Mouse (Mus musculus): ENCODE data around the gene Fmo5. TPM values are rescaled to one million over a fixed set of nuclear protein-coding genes. Genes with fewer than 3 reads are reported as not detected.

Gene Fmo5
- polyA plus RNA-seq, 1 experiment from 2014 or later = 2.8 TPM

GRCm38 (mm10) chr3:97658426-97659193 is 30.0 kb downstream of the Fmo5 start:
- H3K36me3 ChIP-seq (ENCODE audit: control insufficient read depth, insufficient read depth, low read length) = no peaks in the 10 kb centered on the region
- peak; percentile 78 for ATAC-seq (replicated peaks; ENCODE audit: insufficient number of reproducible peaks, low FRiP score, low TSS enrichment)

GRCm38 (mm10) chr3:97659746-97660145 is 31.1 kb downstream of the Fmo5 start:
- 0 out of 2 replicates have a peak, but pooled peaks cover 6% of the 10 kb centered on the region for H3K36me3 ChIP-seq (ENCODE audit: control insufficient read depth, insufficient read depth, low read length)
- H3K4me2 ChIP-seq = peak overlapping the region; percentile 83
- no peaks in the 10 kb centered on the region for H3K27me3 ChIP-seq (ENCODE audit: control insufficient read depth, insufficient read depth, low read length)
- ATAC-seq (replicated peaks; ENCODE audit: insufficient number of reproducible peaks, low FRiP score, low TSS enrichment) = no peak
- H3K9me3 ChIP-seq (replicated peaks; ENCODE audit: control insufficient read depth, low read length) = peaks cover under 1% of the 10 kb centered on the region; the same call in 1 of the 2 replicates
- H3K9ac ChIP-seq (ENCODE audit: low read depth, low read length) = no peak overlapping the region
- WGBS (ENCODE audit: insufficient replicate concordance) = 79% methylated on average over 7 of the region's 7 CpGs
- no peak overlapping the region for H3K4me3 ChIP-seq (ENCODE audit: low read depth, low read length)
- H3K4me1 ChIP-seq (ENCODE audit: control insufficient read depth, insufficient read depth, low read length) = peaks cover 14% of the 10 kb centered on the region
- H3K27ac ChIP-seq (ENCODE audit: low read depth, low read length) = no peak overlapping the region

More at GRCm38 (mm10) chr3:97658426-97659193, 30.0 kb downstream of the Fmo5 start:
- Histone ChIP-seq H3K4me1 (ENCODE audit: control insufficient read depth, insufficient read depth, low read length) (peaks cover 14% of the 10 kb centered on the region), H3K9me3 (replicated peaks; ENCODE audit: control insufficient read depth, low read length) (peaks cover 2% of the 10 kb centered on the region; the same call in 1 of the 2 replicates), H3K4me2 (peak overlapping the region; percentile 83), H3K27me3 (ENCODE audit: control insufficient read depth, insufficient read depth, low read length) (no peaks in the 10 kb centered on the region), H3K4me3 (ENCODE audit: low read depth, low read length) (peak overlapping the region; percentile 86), H3K9ac (ENCODE audit: low read depth, low read length) (peak overlapping the region; percentile 82), H3K27ac (ENCODE audit: low read depth, low read length) (peak overlapping the region; percentile 55)
- under 1% methylated on average over 50 of the region's 50 CpGs for WGBS (ENCODE audit: insufficient replicate concordance)

- ATAC-seq (replicated peaks; ENCODE audit: insufficient number of reproducible peaks, low FRiP score, low TSS enrichment) = no peak
- H3K4me1 ChIP-seq (ENCODE audit: control insufficient read depth, insufficient read depth, low read length) = peaks cover 18% of the 10 kb centered on the region
- H3K27me3 ChIP-seq (ENCODE audit: control insufficient read depth, insufficient read depth, low read length) = no peaks in the 10 kb centered on the region
- H3K27ac ChIP-seq (ENCODE audit: low read depth, low read length) = no peak overlapping the region
- H3K9me3 ChIP-seq (replicated peaks; ENCODE audit: control insufficient read depth, low read length) = no peaks in the 10 kb centered on the region
- 52% methylated on average over 8 of the region's 8 CpGs for WGBS (ENCODE audit: insufficient replicate concordance)
- H3K36me3 ChIP-seq (ENCODE audit: control insufficient read depth, insufficient read depth, low read length) = 0 out of 2 replicates have a peak, but pooled peaks cover 6% of the 10 kb centered on the region
- no peak overlapping the region for H3K4me3 ChIP-seq (ENCODE audit: low read depth, low read length)
- H3K9ac ChIP-seq (ENCODE audit: low read depth, low read length) = no peak overlapping the region; the same call in 1 of the 2 replicates
- H3K4me2 ChIP-seq = no peak overlapping the region
These were observed 32.6 kb downstream of the Fmo5 start for GRCm38 (mm10) chr3:97661206-97661605.

- Histone ChIP-seq H3K4me3 (ENCODE audit: low read depth, low read length) (no peak overlapping the region), H3K4me1 (ENCODE audit: control insufficient read depth, insufficient read depth, low read length) (peaks cover 22% of the 10 kb centered on the region), H3K4me2 (no peak overlapping the region), H3K27me3 (ENCODE audit: control insufficient read depth, insufficient read depth, low read length) (no peaks in the 10 kb centered on the region), H3K9ac (ENCODE audit: low read depth, low read length) (no peak overlapping the region), H3K36me3 (ENCODE audit: control insufficient read depth, insufficient read depth, low read length) (peaks cover 9% of the 10 kb centered on the region; the same call in 1 of the 2 replicates), H3K9me3 (replicated peaks; ENCODE audit: control insufficient read depth, low read length) (no peaks in the 10 kb centered on the region), H3K27ac (ENCODE audit: low read depth, low read length) (no peak overlapping the region)
- ATAC-seq (replicated peaks; ENCODE audit: insufficient number of reproducible peaks, low FRiP score, low TSS enrichment) = no peak
- WGBS (ENCODE audit: insufficient replicate concordance) = 74% methylated on average over 9 of the region's 9 CpGs
These were observed 36.9 kb downstream of the Fmo5 start for GRCm38 (mm10) chr3:97665525-97665924.

GRCm38 (mm10) chr3:97666154-97666553 is 37.5 kb downstream of the Fmo5 start:
- Histone ChIP-seq H3K4me1 (ENCODE audit: control insufficient read depth, insufficient read depth, low read length) (peaks cover 22% of the 10 kb centered on the region), H3K27ac (ENCODE audit: low read depth, low read length) (no peak overlapping the region; the same call in 1 of the 2 replicates), H3K27me3 (ENCODE audit: control insufficient read depth, insufficient read depth, low read length) (no peaks in the 10 kb centered on the region), H3K4me2 (no peak overlapping the region), H3K9me3 (replicated peaks; ENCODE audit: control insufficient read depth, low read length) (no peaks in the 10 kb centered on the region), H3K36me3 (ENCODE audit: control insufficient read depth, insufficient read depth, low read length) (peaks cover 9% of the 10 kb centered on the region; the same call in 1 of the 2 replicates), H3K9ac (ENCODE audit: low read depth, low read length) (no peak overlapping the region), H3K4me3 (ENCODE audit: low read depth, low read length) (no peak overlapping the region)
- ATAC-seq (replicated peaks; ENCODE audit: insufficient number of reproducible peaks, low FRiP score, low TSS enrichment) = no peak
- WGBS (ENCODE audit: insufficient replicate concordance) = 48% methylated on average over 8 of the region's 8 CpGs

GRCm38 (mm10) chr3:97667093-97667675 is 38.6 kb downstream of the Fmo5 start:
- no peak overlapping the region for H3K9ac ChIP-seq (ENCODE audit: low read depth, low read length)
- H3K27me3 ChIP-seq (ENCODE audit: control insufficient read depth, insufficient read depth, low read length) = no peaks in the 10 kb centered on the region
- 28% methylated on average over 14 of the region's 14 CpGs for WGBS (ENCODE audit: insufficient replicate concordance)
- H3K4me2 ChIP-seq = peak overlapping the region; percentile 33; the same call in 1 of the 2 replicates
- no peak overlapping the region for H3K4me3 ChIP-seq (ENCODE audit: low read depth, low read length)
- peaks cover 18% of the 10 kb centered on the region for H3K4me1 ChIP-seq (ENCODE audit: control insufficient read depth, insufficient read depth, low read length)
- no peak for ATAC-seq (replicated peaks; ENCODE audit: insufficient number of reproducible peaks, low FRiP score, low TSS enrichment)
- H3K36me3 ChIP-seq (ENCODE audit: control insufficient read depth, insufficient read depth, low read length) = peaks cover 9% of the 10 kb centered on the region; the same call in 1 of the 2 replicates
- no peaks in the 10 kb centered on the region for H3K9me3 ChIP-seq (replicated peaks; ENCODE audit: control insufficient read depth, low read length)
- H3K27ac ChIP-seq (ENCODE audit: low read depth, low read length) = peak overlapping the region; percentile 54

- Histone ChIP-seq H3K36me3 (ENCODE audit: control insufficient read depth, insufficient read depth, low read length) (peaks cover 2% of the 10 kb centered on the region; the same call in 1 of the 2 replicates), H3K9ac (ENCODE audit: low read depth, low read length) (no peak within 1 kb of the TSS), H3K4me2 (no peak within 1 kb of the TSS), H3K9me3 (replicated peaks; ENCODE audit: control insufficient read depth, low read length) (no peaks in the 10 kb centered on the region), H3K4me3 (ENCODE audit: low read depth, low read length) (no peak within 1 kb of the TSS), H3K4me1 (ENCODE audit: control insufficient read depth, insufficient read depth, low read length) (no peaks in the 10 kb centered on the region), H3K27ac (ENCODE audit: low read depth, low read length) (no peak within 1 kb of the TSS), H3K27me3 (ENCODE audit: control insufficient read depth, insufficient read depth, low read length) (peaks cover 2% of the 10 kb centered on the region; the same call in 1 of the 2 replicates)
- no peak for ATAC-seq (replicated peaks; ENCODE audit: insufficient number of reproducible peaks, low FRiP score, low TSS enrichment)
- 76% methylated on average over 7 of the region's 7 CpGs for WGBS (ENCODE audit: insufficient replicate concordance)
These were observed 46.1 kb downstream of the Fmo5 start, which contains the start of gene Gm17651 for GRCm38 (mm10) chr3:97674644-97675110. Gene Gm17651, minus strand, starts transcription at chr3:97674694.

- no peaks in the 10 kb centered on the region for H3K36me3 ChIP-seq (ENCODE audit: control insufficient read depth, insufficient read depth, low read length)
- H3K4me2 ChIP-seq = no peak overlapping the region
- WGBS (ENCODE audit: insufficient replicate concordance) = 92% methylated on average over 3 of the region's 3 CpGs
- H3K27ac ChIP-seq (ENCODE audit: low read depth, low read length) = no peak overlapping the region
- no peaks in the 10 kb centered on the region for H3K9me3 ChIP-seq (replicated peaks; ENCODE audit: control insufficient read depth, low read length)
- no peak for ATAC-seq (replicated peaks; ENCODE audit: insufficient number of reproducible peaks, low FRiP score, low TSS enrichment)
- H3K4me3 ChIP-seq (ENCODE audit: low read depth, low read length) = no peak overlapping the region
- peaks cover 2% of the 10 kb centered on the region; the same call in 1 of the 2 replicates for H3K27me3 ChIP-seq (ENCODE audit: control insufficient read depth, insufficient read depth, low read length)
- no peak overlapping the region for H3K9ac ChIP-seq (ENCODE audit: low read depth, low read length)
- no peaks in the 10 kb centered on the region for H3K4me1 ChIP-seq (ENCODE audit: control insufficient read depth, insufficient read depth, low read length)
These were observed 47.5 kb downstream of the Fmo5 start for GRCm38 (mm10) chr3:97676126-97676525.
